Mouse (Mus musculus): Measurements from ENCODE around the gene A430005L14Rik.

- TF ChIP-seq CTCF (IDR thresholded peaks at IDR 0.05; ENCODE audit: extremely low read depth, insufficient read length, insufficient replicate concordance, low read depth, low read length) (no peak), POLR2A (IDR thresholded peaks at IDR 0.05; ENCODE audit: low read depth, low read length) (no peak)
Measured at GRCm38 (mm10) chr4:153979243-153979642, 22.2 kb downstream of the A430005L14Rik start.
